Mouse (Mus musculus) megakaryocyte-erythroid progenitor cell, adult 5-6 weeks (primary cell): ENCODE results near the gene Tnfaip1. TPM values are rescaled to one million over a fixed set of nuclear protein-coding genes. Genes with fewer than 3 reads are reported as not detected.
"Not testable (repeated sequence)": the region's sequence is repeated elsewhere in the genome, so short reads cannot be mapped to it uniquely, and the experiment has no call there.

ENCODE experiments used
- ATAC-seq: replicated peaks from 2 replicates; pipeline ENCODE4 v1.8.0; 2016; ENCODE audit warnings: mild to moderate bottlenecking, inconsistent platforms; ENCODE audit not compliant: severe bottlenecking, poor library complexity, low FRiP score, low TSS enrichment
- total RNA-seq, 2 experiments: library from RNA; stranded (forward) in 1 of 2; stranded (reverse) in 1 of 2; fragments of 200-1000, 215-1000 nt in 1 of 2; fragments of >200 nt in 1 of 2; fragmentation: Nextera tagmentation in 1 of 2; gene quantifications; 2 replicates each; pipeline ENCODE4 v1.2.3; 2014 to 2017

Tnfaip1 gene
- total RNA-seq (2014; fragmentation: Nextera tagmentation) (2.5 and 4.6 TPM in 2 replicates), total RNA-seq (2017) (0.15 and 2.7 TPM in 2 replicates)

DNA sequence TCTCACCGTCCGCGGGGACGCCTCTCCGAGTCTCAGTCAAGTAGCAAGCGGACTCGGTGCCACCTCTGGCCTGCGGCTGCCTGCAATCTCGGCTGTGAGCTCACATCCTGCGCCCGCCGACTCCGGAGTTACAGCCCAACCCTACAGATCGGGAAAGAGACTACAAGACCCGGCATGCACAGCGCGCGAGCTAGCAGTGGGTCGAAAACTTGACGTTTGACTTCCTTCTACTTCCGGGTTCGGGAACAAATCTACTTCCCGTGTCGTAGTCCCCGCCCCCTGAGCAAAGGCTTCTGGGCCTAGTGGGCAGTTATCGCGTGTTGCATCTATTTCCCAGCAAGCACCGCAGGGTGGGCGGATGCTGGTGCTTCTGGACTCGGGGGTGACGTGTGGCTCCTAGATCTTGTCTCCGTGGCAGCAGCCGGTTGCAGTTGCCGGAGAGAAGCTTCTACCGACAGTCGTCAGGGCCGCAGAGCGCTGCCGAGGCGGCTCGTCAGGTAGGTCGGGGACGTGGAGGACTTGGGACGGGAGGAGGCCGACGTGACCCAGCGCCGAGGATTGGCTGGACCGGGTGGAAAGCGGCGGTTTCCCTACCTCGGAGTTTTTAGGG is at the start of gene Tnfaip1, which contains the start of gene Ift20:
TSS of gene Tnfaip1 (minus strand) at position 253 of the 610 bp plus-strand sequence.
TSS of gene Ift20 (plus strand) at position 282 of the 610 bp plus-strand sequence.
- ATAC-seq: peak; percentile 96

DNA sequence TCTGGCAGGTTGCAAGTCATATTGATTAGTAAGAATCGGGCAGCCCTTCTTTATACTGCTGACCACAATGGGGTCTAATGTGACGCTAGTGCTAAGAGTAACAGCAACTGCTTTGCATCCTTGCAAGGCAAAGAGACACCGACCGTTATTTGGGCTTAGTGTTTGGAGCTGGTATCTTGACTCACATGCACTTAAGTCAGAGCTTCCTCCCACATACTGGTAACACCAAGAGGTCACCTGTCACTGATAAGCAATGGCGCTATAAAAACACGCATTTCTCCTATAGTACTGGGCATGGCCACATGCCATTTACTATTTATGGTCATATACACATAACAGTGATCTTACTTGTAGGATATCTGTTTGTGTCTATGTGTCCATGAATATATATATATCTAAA is 46.7 kb upstream of the Tnfaip1 start:
- peak; percentile 67 for ATAC-seq

DNA sequence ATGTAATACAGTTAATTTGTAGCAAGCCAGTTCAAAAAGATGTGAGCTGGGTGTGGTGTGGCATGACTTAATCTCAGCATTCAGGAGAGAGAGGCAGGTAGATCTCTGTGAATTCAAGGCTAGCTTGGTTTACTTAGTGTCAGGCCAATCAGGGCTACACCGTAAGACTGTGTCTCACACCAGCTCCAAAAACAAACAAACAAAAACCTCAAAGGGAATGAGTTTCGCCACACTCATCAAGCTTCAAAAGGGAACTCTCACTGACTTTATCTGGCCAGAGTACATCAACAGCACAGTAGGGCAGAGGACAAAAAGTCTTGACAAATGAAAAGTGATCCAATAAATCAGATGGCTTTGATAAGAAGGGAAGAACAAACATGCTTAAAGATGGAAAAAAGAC is 38.8 kb upstream of the Tnfaip1 start:
- no peak; the same call in 1 of the 2 replicates for ATAC-seq

DNA sequence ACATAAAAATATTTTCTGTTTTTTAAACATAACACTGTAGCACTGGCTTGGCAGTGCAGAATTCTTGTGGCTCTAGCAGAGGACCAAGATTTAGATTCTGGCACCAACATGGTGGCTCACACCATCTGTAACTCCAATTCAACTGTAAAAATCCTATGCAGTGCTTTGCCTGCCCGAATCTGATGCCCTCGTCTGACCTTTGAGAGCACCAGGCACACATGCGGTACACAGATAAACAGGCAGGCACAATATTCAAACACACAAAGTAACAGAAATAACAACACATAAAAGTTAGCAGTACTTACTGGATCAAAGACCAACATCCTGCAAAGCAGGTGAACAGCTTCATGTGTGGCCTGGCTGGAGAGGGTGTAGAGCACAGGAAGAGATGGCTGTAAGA is 38.4 kb upstream of the Tnfaip1 start:
- ATAC-seq: peak; percentile 75

DNA sequence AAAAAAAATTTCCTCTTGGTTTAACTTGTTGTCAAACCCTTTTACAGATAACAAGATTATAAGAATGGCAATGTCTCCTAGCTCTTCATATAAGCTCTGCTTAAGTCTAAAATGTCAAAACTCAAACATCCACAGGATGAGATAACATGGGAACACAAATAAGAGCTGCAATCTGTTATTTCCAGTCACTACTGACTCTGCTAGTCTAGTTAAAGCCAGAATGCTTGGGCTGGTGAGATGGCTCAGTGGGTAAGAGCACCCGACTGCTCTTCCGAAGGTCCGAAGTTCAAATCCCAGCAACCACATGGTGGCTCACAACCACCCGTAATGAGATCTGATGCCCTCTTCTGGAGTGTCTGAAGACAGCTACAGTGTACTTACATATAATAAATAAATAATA is 37.9 kb upstream of the Tnfaip1 start:
- ATAC-seq: not testable (repeated sequence)

DNA sequence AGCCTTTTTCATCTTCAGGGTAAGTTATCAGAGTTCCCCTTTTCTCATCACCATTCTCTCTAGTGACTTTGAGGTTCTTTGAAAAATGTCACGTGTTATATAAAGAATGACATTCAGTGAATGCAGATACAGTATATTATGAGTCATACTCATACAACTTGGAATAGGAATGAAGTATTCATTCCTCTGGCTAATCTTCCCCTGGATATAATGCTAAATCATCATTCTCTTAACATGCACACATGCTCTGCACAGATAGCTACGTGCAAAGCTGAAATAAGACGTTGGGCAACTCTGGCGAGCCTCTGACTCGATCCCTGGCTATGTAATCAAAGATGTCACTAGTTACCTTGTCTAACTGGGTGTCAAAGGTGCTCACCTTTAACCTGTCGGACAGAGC is 35.7 kb upstream of the Tnfaip1 start:
- ATAC-seq: 0 out of 2 replicates have a peak, but pooled peaks have one; percentile 29

DNA sequence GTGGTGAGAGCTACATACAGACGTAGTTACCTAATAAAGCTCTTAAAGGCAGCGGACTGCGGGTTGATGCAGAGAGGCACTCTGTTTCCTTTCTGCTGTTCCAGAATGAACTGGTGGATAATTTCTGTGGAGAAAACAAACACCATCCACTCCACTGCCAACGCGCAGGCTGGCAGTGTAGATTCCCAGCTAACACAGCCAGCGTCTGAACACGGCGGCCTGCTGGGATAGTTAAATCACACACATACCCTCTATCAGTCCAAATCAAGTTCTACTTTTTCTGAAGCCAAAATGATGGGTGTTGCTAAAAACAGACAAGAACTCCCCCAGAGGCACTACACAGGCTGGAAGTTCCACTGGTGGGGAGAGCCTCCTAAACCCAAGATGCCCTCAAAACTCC is 35.3 kb upstream of the Tnfaip1 start:
- no peak for ATAC-seq

DNA sequence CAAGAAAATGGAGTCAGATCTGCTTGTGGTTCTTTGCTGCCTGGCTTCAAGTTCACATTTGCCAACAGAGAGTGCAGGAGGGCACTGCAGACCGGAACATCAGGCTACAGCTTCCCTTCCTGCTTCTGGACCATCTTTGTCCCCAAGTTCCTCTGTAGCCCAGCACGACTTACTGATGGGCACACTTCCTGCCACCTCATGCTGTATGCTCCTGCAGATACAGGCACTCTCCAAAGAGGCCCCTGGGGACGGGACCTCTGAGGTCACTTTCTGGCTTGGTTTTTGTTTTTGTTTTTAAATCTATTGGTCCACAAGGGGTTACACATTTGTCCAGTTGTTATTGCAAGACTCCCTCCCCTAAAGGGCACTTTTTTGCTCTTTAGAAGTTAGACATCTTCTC is 33.7 kb upstream of the Tnfaip1 start:
- no peak for ATAC-seq

DNA sequence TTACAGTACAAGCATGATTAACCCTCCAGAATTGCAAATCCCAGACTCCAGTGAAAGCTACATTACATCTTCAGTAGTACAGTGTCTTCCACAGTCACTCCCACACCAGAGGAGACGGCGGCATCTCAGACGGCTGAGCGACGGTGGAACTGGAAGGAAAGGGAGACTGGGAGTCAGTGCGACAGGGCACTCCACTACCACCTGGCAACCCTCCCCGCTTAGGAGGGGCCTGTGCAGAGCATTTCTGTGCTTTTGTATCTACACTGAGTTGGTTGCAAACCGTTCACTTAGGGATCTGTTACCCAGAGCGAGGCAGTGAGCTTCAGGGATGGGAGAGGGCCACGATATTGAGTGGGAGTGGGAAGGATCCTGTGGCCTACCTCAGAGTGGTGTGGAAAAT is 32.7 kb upstream of the Tnfaip1 start:
- ATAC-seq: no peak

DNA sequence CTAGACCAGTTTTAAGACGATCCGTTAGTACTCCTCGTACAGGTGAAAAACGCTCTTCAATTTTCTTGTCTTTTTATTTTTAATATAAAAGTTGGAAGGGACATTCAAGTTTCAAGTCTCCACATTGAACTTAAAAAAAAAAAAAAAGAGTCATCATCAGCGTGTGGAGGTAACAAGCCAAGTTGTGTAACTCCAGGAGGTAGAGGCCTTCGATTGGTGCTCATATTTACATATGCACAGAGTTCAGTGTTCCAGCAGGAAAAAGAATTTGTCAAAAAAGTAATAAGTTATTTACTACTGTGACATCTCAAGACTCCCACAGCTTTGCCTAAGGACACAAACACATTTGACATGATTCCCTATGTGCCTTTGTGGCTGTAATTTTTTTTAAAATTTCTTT is 31.5 kb upstream of the Tnfaip1 start:
- no peak for ATAC-seq

DNA sequence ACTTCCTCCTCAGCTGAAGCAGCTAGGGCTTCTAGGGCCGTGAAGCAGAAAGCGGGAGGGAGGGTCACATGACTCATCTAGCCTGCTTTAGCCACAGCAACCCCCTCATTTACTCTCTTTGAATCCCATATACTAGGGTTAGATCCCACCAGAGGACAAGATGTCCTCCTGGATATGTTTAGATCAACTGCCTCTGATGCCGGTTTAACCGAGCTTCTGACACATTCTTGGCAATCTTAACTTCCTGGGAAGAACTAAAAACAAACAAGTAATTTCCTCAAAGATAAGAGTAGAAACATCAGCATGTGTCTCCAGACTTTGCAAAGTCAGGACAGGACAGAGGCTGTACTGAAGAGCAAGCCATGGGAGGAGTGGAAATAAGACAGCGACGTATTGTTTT is 30.6 kb upstream of the Tnfaip1 start:
- peak; percentile 36 for ATAC-seq

DNA sequence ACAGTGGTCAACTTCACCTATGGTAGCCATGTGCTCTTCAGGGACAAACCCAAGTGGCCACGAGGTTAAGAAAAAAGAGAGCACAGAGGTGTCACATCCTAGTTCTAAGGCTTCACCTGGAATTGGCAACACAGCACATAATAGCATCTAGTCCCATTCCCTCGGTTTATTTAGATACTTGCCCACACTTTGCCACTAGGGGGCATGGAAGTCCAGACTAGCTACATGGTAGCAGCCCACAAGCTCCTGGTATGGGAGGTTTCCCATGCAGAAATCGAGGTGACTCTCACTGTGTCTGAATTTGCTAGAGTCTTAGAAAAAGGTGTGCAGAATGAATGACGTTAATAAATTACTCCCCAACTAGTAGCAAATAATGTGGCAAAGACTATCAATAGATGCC is 24.3 kb upstream of the Tnfaip1 start:
- peak; percentile 77 for ATAC-seq

DNA sequence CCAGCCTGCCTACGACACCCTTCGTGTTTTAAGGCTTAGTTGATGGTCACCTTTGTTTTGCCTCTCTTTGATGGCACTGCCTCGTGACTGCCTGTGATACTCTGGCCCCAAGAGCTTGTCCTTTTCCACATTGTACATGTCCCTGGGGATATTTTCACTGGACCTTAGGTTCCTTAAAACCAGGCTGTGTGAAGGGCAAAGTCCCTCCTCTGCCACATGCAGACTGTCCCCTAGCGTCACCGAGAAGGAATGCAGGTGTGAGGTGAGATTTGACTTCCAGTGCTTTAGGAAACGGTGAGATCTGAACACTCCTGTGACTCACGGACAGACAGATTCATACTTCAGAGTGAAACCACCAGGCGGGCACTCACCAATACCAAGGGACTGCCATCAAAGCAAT is 21.1 kb upstream of the Tnfaip1 start:
- no peak for ATAC-seq

DNA sequence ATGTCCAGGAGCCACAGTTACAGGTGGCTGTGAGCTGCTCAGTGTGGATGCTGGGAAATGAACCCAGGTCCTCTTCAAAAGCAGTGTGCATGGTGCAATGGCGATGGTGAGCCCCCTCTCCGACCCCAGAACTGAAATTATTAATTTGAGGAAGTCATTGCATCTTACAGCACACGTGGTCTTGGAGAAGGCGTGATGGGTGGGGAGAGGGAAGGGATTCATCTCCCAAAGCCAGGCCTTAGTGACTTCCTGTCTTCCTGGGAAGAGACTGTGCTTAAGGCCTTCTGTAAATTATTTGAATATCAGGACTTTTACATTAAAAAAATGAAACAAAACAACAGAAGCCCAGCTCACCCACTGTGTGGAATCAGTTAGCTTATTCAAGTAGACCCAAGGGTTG is 19.9 kb upstream of the Tnfaip1 start:
- ATAC-seq: no peak

DNA sequence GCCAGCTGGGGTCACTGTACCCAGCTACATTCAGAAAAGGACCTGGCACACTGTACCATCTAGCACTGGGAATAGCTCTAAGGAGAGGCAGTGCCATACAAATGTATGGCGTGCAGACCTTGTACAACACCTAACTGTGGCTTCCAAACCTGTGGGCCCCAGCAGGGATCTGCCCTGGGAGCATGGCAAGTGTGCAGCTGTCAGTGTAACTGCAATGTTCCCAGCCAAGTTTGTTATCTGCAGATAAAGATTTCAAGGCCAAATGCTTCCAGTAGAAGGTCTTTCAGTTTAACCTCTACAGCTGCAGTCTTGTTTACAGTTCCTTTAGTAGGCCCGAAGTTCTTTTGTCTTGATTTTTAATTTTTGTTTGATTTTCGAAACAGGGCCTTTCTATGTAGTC is 19.5 kb upstream of the Tnfaip1 start:
- no peak for ATAC-seq

DNA sequence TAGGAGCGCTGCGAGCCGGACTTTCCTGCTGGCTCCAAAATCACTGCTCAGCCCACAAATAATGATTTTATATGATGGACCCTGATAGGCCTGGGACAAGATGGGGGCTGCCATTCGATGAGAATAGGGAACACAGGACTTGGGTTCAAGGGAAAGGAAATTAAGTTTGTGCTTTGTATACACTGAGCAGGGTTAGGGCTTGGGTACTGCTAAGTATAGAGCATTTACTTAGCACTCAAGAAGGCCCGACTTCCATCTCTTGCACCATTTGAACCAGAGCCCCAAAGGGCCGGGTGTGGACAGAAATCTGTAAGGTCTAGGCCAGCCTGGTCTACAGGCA is 14.9 kb upstream of the Tnfaip1 start:
- ATAC-seq: no peak

DNA sequence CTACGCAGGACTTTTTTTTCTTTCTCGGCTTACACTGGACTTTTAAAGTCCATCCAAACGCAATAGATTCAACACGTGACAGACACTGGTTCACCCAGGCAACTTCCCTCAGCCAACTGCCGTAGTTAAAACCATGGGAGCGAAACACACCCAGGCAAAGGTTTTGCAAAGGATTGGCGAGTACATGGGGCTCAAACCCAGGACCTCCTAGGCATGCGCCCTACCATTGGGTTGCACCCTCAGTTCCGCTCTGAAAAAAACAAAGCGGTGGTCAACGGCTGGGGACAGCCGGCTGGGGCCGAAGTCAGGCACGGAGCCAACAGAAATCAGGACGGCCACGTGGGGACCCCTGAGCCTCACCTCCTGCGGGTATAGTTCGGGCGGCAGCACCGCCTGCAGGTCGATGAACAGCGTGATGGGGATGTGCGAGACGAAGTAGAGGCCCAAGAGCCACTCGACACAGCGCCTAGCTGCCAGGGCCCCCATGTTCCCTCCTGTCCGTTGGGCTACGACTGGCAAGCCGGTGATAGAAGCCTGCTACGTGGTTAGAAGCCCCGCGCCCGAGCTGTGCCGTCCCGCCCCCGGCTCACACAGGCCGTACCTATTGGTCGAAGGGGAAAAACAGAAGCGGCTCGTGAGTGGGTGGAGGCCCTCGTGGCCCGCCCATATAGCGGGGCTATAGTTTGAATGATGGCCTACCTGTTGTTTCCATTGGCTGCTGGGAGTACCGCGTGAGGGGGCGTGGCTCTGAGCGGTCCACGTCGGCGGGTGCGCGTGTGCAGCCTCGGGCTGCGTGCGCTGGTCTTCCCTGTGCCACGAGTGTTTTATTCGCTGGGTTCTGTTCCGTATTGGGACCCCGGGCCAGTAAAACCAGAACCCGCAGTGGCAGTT is 14.3 kb upstream of the Tnfaip1 start, which contains the start of gene Tmem97:
TSS of gene Tmem97 (minus strand) at position 610 of the 891 bp plus-strand sequence.
- peak; percentile 99 for ATAC-seq

DNA sequence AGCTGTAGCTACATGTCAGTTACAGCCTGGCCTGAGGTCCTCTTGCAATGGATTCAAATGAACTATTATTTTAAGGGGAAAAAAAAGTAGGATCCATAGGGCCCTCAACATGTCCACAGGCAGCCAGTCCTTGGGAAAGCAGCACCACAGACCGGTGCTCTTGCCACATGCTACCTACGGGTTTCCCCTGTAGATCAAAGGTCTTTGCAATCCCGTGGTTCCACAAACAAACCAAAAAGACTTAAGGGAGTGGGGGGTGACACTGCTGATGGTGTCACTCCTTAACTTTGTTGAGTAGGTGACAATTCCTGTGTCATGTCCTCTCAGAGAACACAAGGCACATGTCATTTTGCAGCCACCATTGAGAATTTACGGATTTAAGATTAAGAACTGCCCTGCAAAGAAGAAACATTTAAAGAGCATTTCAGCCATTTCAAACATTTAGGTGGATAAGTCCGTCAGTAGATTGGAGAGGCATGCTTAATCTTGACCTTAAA is 13.4 kb upstream of the Tnfaip1 start:
- no peak for ATAC-seq

DNA sequence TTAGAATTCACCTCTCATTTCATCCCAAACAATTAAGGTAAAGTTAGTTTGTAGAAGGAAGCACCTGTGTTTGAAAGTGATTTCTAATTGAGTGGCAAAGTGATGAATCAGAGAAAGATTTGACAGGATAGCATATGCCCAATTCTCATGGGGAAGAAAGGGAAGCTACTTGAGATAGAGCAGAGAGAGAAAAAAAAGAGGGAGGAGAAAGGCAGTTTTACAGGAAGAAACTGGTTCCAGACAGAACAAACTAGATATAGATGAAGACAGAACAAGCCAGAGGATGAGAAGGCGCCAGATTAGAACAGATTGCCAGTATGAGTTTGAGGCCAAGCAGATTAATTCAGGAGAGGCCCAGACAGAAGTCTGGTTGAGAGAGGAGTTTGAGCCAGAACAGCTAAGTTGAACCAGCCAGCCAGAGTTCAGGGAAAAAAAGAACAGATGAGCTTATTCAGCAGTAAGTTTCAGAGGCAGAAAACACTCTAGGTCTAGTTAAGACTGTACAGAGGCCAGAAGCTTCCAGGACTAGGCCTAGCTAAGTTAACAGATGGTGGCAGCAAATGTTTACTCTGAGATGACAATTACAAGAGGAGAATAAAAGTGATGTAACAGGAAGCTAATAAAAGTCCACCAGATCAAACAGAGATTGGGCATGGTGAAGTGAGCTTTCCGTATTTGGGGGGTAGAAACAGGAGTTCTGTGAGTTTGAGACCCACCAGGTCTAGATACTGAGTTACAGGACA is 11.8 kb upstream of the Tnfaip1 start:
- ATAC-seq: no peak

DNA sequence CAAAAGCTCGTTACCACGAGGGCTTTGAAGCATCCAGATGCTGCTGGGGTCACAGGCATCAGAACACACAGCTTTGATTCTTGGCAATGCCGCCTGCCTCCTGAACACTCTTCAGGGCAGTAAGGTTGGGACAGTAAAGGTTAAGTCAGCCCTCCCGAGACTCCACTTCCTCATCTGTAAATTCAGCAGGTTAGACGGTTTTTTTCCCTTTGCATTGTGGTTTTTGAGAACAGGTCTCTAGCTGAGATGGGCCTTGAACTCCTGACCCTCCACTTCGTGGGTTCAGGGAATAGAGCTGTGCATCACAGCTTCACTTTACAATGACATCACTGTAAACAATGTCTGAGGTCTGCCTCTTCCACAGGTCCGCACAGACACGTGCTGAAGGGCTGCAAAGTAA is 9.0 kb upstream of the Tnfaip1 start:
- ATAC-seq: no peak
